39 mouse cellular contexts compared by ENCODE assay signal in genomic region chr14:37027951-37028350, GRCm38 (mm10). TPM values are rescaled to one million over a fixed set of nuclear protein-coding genes. Genes with fewer than 3 reads are reported as not detected.
"Had no signal": no experiment of that assay in that cellular context is flagged by ENCODE, and none has a peak within 500 bp of the region (broad histone marks: within the 10 kb centered on the region; RNA-seq: fewer than 3 reads in every experiment).

No protein-coding gene starts in this region.

- H3K36me3 ChIP-seq: heart, embryonic 10.5 days; heart, embryonic 12.5 days; hindbrain, embryonic 10.5 days; hindbrain, embryonic 12.5 days; kidney, embryonic 15.5 days; limb, embryonic 13.5 days; limb, embryonic 15.5 days; liver, embryonic 13.5 days; liver, embryonic 15.5 days had no signal

- H3K27me3 ChIP-seq: heart, embryonic 12.5 days; hindbrain, embryonic 12.5 days; kidney, embryonic 15.5 days; limb, embryonic 13.5 days; limb, embryonic 15.5 days; liver, embryonic 13.5 days; liver, embryonic 15.5 days had no signal

- H3K27ac ChIP-seq: heart, embryonic 10.5 days; hindbrain, embryonic 10.5 days; hindbrain, embryonic 12.5 days; hindbrain, embryonic 14.5 days; kidney, embryonic 15.5 days; kidney, postnatal 0 days; limb, embryonic 13.5 days; limb, embryonic 15.5 days; liver, embryonic 13.5 days; liver, embryonic 15.5 days had no signal

- H3K4me1 ChIP-seq: heart, embryonic 10.5 days; heart, embryonic 12.5 days; hindbrain, embryonic 10.5 days; hindbrain, embryonic 12.5 days; kidney, embryonic 15.5 days; limb, embryonic 13.5 days; limb, embryonic 15.5 days; liver, embryonic 13.5 days; liver, embryonic 15.5 days had no signal

- H3K4me3 ChIP-seq: heart, embryonic 10.5 days; heart, embryonic 12.5 days; hindbrain, embryonic 10.5 days; hindbrain, embryonic 12.5 days; kidney, embryonic 15.5 days; limb, embryonic 13.5 days; limb, embryonic 15.5 days; liver, embryonic 13.5 days; liver, embryonic 15.5 days had no signal

- ATAC-seq: hindbrain, embryonic 16.5 days; inflammation-experienced regulatory T-cells, adult 6 months had no signal

- H3K9me3 ChIP-seq: heart, embryonic 10.5 days; heart, embryonic 12.5 days; hindbrain, embryonic 10.5 days; hindbrain, embryonic 12.5 days; kidney, embryonic 15.5 days; limb, embryonic 13.5 days; limb, embryonic 15.5 days; liver, embryonic 13.5 days; liver, embryonic 15.5 days had no signal

- H3K9ac ChIP-seq: heart, embryonic 12.5 days; hindbrain, embryonic 12.5 days; hindbrain, embryonic 14.5 days; kidney, embryonic 15.5 days; limb, embryonic 13.5 days; limb, embryonic 15.5 days; liver, embryonic 13.5 days; liver, embryonic 15.5 days had no signal

- H3K4me2 ChIP-seq: heart, embryonic 12.5 days; hindbrain, embryonic 12.5 days; hindbrain, embryonic 14.5 days; kidney, embryonic 15.5 days; limb, embryonic 13.5 days; limb, embryonic 15.5 days; liver, embryonic 13.5 days; liver, embryonic 15.5 days had no signal

- DNase-seq: gastrocnemius, postnatal 14 days; gastrocnemius, postnatal 36 days; heart, postnatal 10 days; heart, postnatal 4 days; kidney, adult 11 months; kidney, adult 2 months; kidney, adult 9 months; layer of hippocampus, adult 9-11 months; layer of hippocampus, postnatal 36 days; liver, embryonic 13.5 days had no signal

RNA-seq across cellular contexts. Expression of gene Rgr, which starts 20.8 kb away (rescaled TPM):
- total RNA-seq: gastrocnemius, adult 18-20 months; gastrocnemius, adult 8-10 months; gastrocnemius, postnatal 36 days; heart, adult 8-10 months; heart, postnatal 10 days; heart, postnatal 25 days; heart, postnatal 4 days; layer of hippocampus, adult 18-20 months; layer of hippocampus, adult 8-10 months; layer of hippocampus, postnatal 14 days; layer of hippocampus, postnatal 36 days; left cerebral cortex, adult 18-20 months; left cerebral cortex, adult 8-10 months; left cerebral cortex, postnatal 10 days; left cerebral cortex, postnatal 25 days; left cerebral cortex, postnatal 4 days had no signal
- polyA plus RNA-seq: heart, embryonic 10.5 days; heart, embryonic 12.5 days; heart, embryonic 14.5 days; heart, embryonic 16.5 days; hindbrain, embryonic 10.5 days; hindbrain, embryonic 12.5 days; hindbrain, embryonic 14.5 days; hindbrain, embryonic 16.5 days; inflammation-experienced regulatory T-cells, adult 6 months; kidney, adult 2 months; kidney, embryonic 15.5 days; kidney, postnatal 0 days; large intestine, adult 2 months; limb, embryonic 11.5 days; liver, embryonic 13.5 days; liver, embryonic 15.5 days had no signal

RNA-seq across cellular contexts. Expression of gene Lrit1, which starts 26.7 kb away (rescaled TPM):
- total RNA-seq: gastrocnemius, adult 18-20 months; gastrocnemius, adult 8-10 months; gastrocnemius, postnatal 14 days; gastrocnemius, postnatal 36 days; heart, adult 8-10 months; heart, postnatal 10 days; heart, postnatal 25 days; heart, postnatal 4 days; layer of hippocampus, adult 18-20 months; layer of hippocampus, postnatal 14 days; layer of hippocampus, postnatal 36 days; left cerebral cortex, adult 18-20 months; left cerebral cortex, postnatal 10 days; left cerebral cortex, postnatal 25 days; left cerebral cortex, postnatal 4 days had no signal
- polyA plus RNA-seq: gonadal fat pad, adult 2 months; heart, embryonic 10.5 days; heart, embryonic 12.5 days; heart, embryonic 14.5 days; heart, embryonic 16.5 days; hindbrain, embryonic 10.5 days; hindbrain, embryonic 12.5 days; hindbrain, embryonic 14.5 days; hindbrain, embryonic 16.5 days; inflammation-experienced regulatory T-cells, adult 6 months; kidney, embryonic 15.5 days; kidney, postnatal 0 days; large intestine, adult 2 months; limb, embryonic 11.5 days; limb, embryonic 13.5 days; limb, embryonic 15.5 days; liver, embryonic 13.5 days; liver, embryonic 15.5 days had no signal

RNA-seq across cellular contexts. Expression of gene Lrit2, which starts 39.8 kb away (rescaled TPM):
- total RNA-seq: gastrocnemius, adult 18-20 months; gastrocnemius, adult 8-10 months; gastrocnemius, postnatal 14 days; gastrocnemius, postnatal 36 days; heart, adult 8-10 months; heart, postnatal 10 days; heart, postnatal 25 days; heart, postnatal 4 days; layer of hippocampus, adult 18-20 months; layer of hippocampus, adult 8-10 months; layer of hippocampus, postnatal 14 days; layer of hippocampus, postnatal 36 days; left cerebral cortex, adult 18-20 months; left cerebral cortex, adult 8-10 months; left cerebral cortex, postnatal 10 days; left cerebral cortex, postnatal 25 days; left cerebral cortex, postnatal 4 days had no signal
- polyA plus RNA-seq: gonadal fat pad, adult 2 months; heart, embryonic 10.5 days; heart, embryonic 12.5 days; heart, embryonic 14.5 days; heart, embryonic 16.5 days; hindbrain, embryonic 10.5 days; hindbrain, embryonic 12.5 days; hindbrain, embryonic 14.5 days; hindbrain, embryonic 16.5 days; inflammation-experienced regulatory T-cells, adult 6 months; kidney, embryonic 15.5 days; kidney, postnatal 0 days; large intestine, adult 2 months; limb, embryonic 11.5 days; limb, embryonic 13.5 days; limb, embryonic 15.5 days; liver, embryonic 13.5 days; liver, embryonic 15.5 days had no signal
